Mouse (Mus musculus) stomach, embryonic 14.5 days (tissue): Measurements from ENCODE around the gene Ilvbl. TPM values are rescaled to one million over a fixed set of nuclear protein-coding genes. Genes with fewer than 3 reads are reported as not detected.
"Not testable (repeated sequence)": the region's sequence is repeated elsewhere in the genome, so short reads cannot be mapped to it uniquely, and the experiment has no call there.

Experiments
- ATAC-seq: fragments of 200-750 bp; cut with Nextera tagmentation; 2 replicates; pipeline ENCODE4 v1.8.0; 2017; ENCODE audit warnings: low read depth, moderate TSS enrichment; ENCODE audit not compliant: insufficient number of reproducible peaks, insufficient read depth, low FRiP score
- H3K27ac ChIP-seq: fragments of 300-500 bp; sonication (generic); 2 replicates; pipeline ENCODE4 v1.5.1; 2014; ENCODE audit warnings: mild to moderate bottlenecking, low read length, moderate library complexity, mixed read lengths
- H3K27me3 ChIP-seq: fragments of 300-500 bp; sonication (generic); 2 replicates; pipeline ENCODE4 v1.6.1; 2014; ENCODE audit warnings: low read length, control low read depth, mixed read lengths; ENCODE audit not compliant: control insufficient read depth, insufficient read depth
- H3K36me3 ChIP-seq: fragments of 300-500 bp; sonication (generic); 2 replicates; pipeline ENCODE4 v1.6.1; 2014; ENCODE audit warnings: mild to moderate bottlenecking, control low read depth, low read length, moderate library complexity, mixed read lengths; ENCODE audit not compliant: control insufficient read depth, insufficient read depth
- H3K4me1 ChIP-seq: fragments of 300-500 bp; sonication (generic); 2 replicates; pipeline ENCODE4 v1.6.1; 2014; ENCODE audit warnings: low read length, control low read depth, mixed read lengths; ENCODE audit not compliant: control insufficient read depth, insufficient read depth
- H3K4me2 ChIP-seq: fragments of 300-500 bp; sonication (generic); replicated peaks from 2 replicates; pipeline ENCODE4 v1.6.1; 2014; ENCODE audit warnings: low read depth, low read length, control low read depth
- H3K4me3 ChIP-seq: fragments of 300-500 bp; sonication (generic); 2 replicates; pipeline ENCODE4 v1.5.1; 2014; ENCODE audit warnings: low read depth, low read length, control low read depth
- H3K9ac ChIP-seq: fragments of 300-500 bp; sonication (generic); replicated peaks from 2 replicates; pipeline ENCODE4 v1.6.1; 2014; ENCODE audit warnings: low read depth, mild to moderate bottlenecking, control low read depth, low read length, moderate library complexity, mixed read lengths
- H3K9me3 ChIP-seq: fragments of 300-500 bp; sonication (generic); 2 replicates; pipeline ENCODE4 v1.6.1; 2016; ENCODE audit warnings: low read depth, low read length, control low read depth; ENCODE audit not compliant: control insufficient read depth
- WGBS: fragments of 180-500 bp; shearing (Covaris S2); extraction: QIAGEN DNeasy Blood & Tissue Kit; methylation state at CpG from one replicate; pipeline ENCODE4 v1.1.7; 2014; 5-methylcytosine and 5-hydroxymethylcytosine counted together
- polyA plus RNA-seq: library from polyadenylated mRNA; unstranded; fragments of >200 nt; fragmentation: Nextera tagmentation; extraction: Ambion mirVana; gene quantifications from 2 replicates; pipeline ENCODE4 v1.2.1, GENCODE M21; 2014

Ilvbl gene
- polyA plus RNA-seq, 1 experiment from 2014 or later: 36.0 TPM

DNA sequence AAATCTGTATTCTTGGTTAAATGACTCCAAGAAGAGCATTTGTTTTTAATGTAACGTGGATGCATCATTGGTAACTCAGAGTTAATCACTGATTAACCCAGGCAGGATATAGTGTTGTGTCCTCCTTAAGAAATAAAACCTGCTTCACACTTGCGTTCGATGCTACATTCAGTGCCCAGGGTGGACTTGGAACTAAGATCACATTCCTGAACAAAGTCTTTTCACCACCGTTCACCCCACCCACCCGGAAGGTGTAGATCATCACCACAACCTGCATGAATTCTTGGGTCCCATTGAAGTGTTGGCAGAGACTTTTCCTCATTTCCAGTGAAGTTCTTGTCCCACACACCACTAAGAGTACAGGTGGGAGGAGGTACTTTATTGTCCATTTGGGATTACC lies 19.6 kb downstream of the Ilvbl start:
- Histone ChIP-seq H3K4me1 (peaks cover 3% of the 10 kb centered on the region; the same call in 1 of the 2 replicates), H3K27ac (no peak overlapping the region), H3K4me3 (no peak overlapping the region), H3K9ac (no peak overlapping the region), H3K9me3 (no peaks in the 10 kb centered on the region), H3K36me3 (peaks cover 12% of the 10 kb centered on the region), H3K4me2 (no peak overlapping the region), H3K27me3 (no peaks in the 10 kb centered on the region)
- no peak for ATAC-seq
- 92% methylated on average over 5 of the region's 5 CpGs for WGBS

DNA sequence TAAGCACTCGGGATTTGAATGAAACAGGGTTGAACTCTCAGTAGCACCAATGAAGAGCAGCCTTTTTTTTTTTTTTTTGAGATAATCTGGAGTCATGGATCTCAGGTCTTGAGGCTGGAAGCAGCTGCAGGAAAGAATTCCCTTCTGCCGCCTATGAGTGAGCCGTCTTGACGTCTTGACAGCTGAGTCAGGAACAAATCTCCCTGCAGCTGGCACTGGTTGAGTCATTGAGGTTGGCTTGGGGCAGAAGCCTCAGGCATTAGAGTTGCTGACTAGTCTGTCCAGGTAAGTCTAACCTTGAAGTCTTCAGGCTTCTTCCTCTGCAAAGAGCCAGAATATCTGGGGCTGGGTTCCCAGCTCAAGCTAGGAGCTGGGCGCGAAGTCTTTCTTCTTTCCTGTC lies 20.0 kb downstream of the Ilvbl start:
- H3K4me1 ChIP-seq: peaks cover 3% of the 10 kb centered on the region; the same call in 1 of the 2 replicates
- no peaks in the 10 kb centered on the region for H3K27me3 ChIP-seq
- H3K9me3 ChIP-seq: no peaks in the 10 kb centered on the region
- no peak overlapping the region for H3K4me2 ChIP-seq
- no peak overlapping the region for H3K9ac ChIP-seq
- no peak overlapping the region for H3K27ac ChIP-seq
- 60% methylated on average over 6 of the region's 6 CpGs for WGBS
- peaks cover 8% of the 10 kb centered on the region for H3K36me3 ChIP-seq
- no peak for ATAC-seq
- no peak overlapping the region for H3K4me3 ChIP-seq

DNA sequence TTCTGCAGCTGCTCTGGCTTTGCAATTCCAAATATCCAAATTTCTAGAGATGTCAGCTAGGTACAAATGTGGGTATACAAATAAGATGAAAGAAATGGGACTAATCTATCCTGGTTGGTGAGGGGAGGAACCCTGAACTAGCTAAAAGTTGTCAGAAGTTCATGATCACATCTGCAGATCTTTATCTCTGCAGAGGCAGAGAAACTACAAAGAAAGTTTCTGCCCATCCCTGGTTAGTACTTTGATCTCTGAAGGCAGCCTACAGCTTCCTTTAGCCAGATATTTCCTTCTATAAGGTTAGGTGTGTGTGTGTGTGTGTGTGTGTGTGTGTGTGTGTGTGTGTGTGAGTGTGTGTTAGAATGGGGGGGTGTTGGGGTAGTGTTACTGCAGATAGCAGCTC lies 20.4 kb downstream of the Ilvbl start:
- Histone ChIP-seq H3K4me3 (no peak overlapping the region), H3K36me3 (peaks cover 4% of the 10 kb centered on the region; the same call in 1 of the 2 replicates), H3K9ac (no peak overlapping the region), H3K4me1 (peaks cover 3% of the 10 kb centered on the region; the same call in 1 of the 2 replicates), H3K27ac (no peak overlapping the region), H3K27me3 (no peaks in the 10 kb centered on the region), H3K4me2 (no peak overlapping the region), H3K9me3 (no peaks in the 10 kb centered on the region)
- ATAC-seq: no peak

DNA sequence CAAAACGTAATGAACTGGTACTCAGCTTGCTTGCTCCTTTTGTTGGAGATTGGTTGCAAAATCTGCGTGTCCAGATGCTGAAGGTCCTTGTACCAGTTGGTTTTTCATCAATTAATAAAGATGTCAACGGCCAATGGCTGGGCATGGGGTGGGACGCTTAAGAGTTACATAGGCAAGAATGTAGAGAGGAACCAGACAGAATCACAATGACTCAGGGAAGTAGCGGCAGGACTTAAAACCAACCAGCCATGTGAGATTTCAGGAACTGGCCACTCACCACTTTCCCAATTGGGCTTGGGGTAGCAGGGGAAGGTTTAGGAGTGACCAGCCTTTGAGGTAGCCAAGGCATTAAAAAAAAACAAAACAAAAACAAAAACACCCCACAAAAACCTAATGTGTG lies 25.7 kb downstream of the Ilvbl start:
- H3K4me3 ChIP-seq: no peak overlapping the region
- 87% methylated on average over 5 of the region's 5 CpGs for WGBS
- H3K9me3 ChIP-seq: no peaks in the 10 kb centered on the region
- no peak overlapping the region for H3K4me2 ChIP-seq
- H3K9ac ChIP-seq: no peak overlapping the region
- H3K27ac ChIP-seq: no peak overlapping the region
- no peaks in the 10 kb centered on the region for H3K27me3 ChIP-seq
- no peak for ATAC-seq
- no peaks in the 10 kb centered on the region for H3K4me1 ChIP-seq
- H3K36me3 ChIP-seq: no peaks in the 10 kb centered on the region

DNA sequence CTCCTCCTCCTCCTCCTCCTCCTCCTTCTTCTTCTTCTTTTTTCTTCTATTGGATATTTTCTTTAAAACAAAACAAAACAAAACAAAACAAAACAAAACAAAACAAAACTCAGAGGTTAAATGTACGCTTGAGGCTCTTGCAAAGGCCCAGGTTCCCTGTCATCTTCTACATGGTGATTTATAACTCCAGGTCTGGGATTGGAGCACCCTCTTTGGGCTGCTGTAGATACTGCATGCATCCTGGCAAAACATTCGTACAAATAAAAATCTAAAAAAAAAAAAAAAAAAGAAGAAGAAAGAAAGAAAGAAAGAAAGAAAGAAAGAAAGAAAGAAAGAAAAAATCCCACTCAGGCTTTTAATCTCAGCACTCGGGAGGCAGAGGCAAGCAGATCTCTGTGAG lies 30.9 kb downstream of the Ilvbl start:
- H3K27ac ChIP-seq: no peak overlapping the region
- WGBS: 48% methylated on average over 3 of the region's 3 CpGs

DNA sequence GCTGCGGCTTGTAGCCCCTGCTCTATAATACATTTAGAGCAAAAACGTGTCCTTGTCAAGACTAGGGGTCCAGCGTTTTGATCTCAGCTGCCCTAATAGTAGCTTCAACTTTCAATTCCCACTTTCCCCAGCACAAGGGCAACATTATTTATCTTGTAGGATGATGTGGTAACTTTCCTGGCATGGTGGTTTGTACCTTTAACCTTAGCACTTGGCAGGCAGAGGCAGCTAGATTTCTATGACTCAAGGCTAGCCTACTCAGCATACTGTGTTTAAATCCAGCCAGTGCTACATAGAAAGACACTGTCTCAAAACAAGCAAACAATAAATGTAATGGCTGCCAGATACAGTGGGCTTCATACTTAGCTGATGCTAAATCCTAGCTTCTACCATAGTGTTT lies 33.5 kb downstream of the Ilvbl start:
- Histone ChIP-seq H3K36me3 (no peaks in the 10 kb centered on the region), H3K27ac (no peak overlapping the region), H3K9ac (no peak overlapping the region), H3K27me3 (no peaks in the 10 kb centered on the region), H3K9me3 (no peaks in the 10 kb centered on the region), H3K4me1 (no peaks in the 10 kb centered on the region), H3K4me2 (no peak overlapping the region), H3K4me3 (no peak overlapping the region)
- no peak for ATAC-seq
- WGBS: 72% methylated on average over 3 of the region's 3 CpGs

More for the DNA sequence above, 30.9 kb downstream of the Ilvbl start:
- Histone ChIP-seq H3K27me3 (no peaks in the 10 kb centered on the region), H3K9me3 (no peaks in the 10 kb centered on the region), H3K9ac (no peak overlapping the region), H3K4me1 (no peaks in the 10 kb centered on the region), H3K4me2 (no peak overlapping the region), H3K36me3 (no peaks in the 10 kb centered on the region), H3K4me3 (no peak overlapping the region)
- ATAC-seq: no peak

DNA sequence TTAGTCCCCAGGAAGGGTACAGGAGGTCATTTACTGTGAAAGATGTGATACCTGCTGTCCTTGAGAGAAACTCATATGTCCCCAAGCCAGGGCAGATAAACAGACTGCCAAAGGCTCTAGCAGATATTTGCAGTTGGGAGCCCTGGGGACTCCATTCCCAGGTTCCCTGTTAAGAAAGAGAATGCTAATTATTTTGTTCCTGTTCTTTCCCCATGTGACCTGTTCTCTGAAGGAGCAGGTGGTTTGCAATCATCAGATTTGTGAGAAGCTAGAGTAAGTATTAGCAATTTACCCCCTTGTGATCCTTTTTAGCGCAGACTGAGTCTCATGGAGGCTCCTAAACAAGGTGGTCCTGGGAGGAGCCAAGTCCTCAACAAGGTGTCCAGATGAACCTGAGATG lies 43.8 kb downstream of the Ilvbl start, which contains the start of gene Olfr1357:
Gene Olfr1357 (minus strand): TSS at position 101 of the 400 bp plus-strand sequence.
- no peaks in the 10 kb centered on the region for H3K27me3 ChIP-seq
- H3K36me3 ChIP-seq: no peaks in the 10 kb centered on the region
- H3K27ac ChIP-seq: no peak within 1 kb of the TSS
- 91% methylated on average over 1 of the region's 1 CpGs for whole genome bisulfite sequencing
- H3K4me1 ChIP-seq: no peaks in the 10 kb centered on the region
- ATAC-seq: no peak
- no peak within 1 kb of the TSS for H3K4me3 ChIP-seq
- no peak within 1 kb of the TSS for H3K9ac ChIP-seq
- no peak within 1 kb of the TSS for H3K4me2 ChIP-seq
- no peaks in the 10 kb centered on the region for H3K9me3 ChIP-seq

DNA sequence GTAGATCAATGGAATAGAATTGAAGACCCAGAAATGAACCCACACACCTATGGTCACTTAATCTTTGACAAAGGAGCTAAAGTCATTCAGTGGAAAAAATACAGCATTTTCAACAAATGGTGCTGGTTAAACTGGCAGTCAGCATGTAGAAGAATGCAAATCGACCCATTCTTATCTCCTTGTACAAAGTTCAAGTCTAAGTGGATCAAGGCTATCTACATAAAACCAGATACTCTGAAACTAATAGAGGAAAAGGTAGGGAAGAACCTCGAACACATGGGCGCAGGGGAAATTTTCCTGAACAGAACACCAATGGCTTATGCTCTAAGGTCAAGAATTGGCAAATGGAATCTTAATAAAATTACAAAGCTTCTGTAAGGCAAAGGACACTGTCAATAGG lies 49.0 kb downstream of the Ilvbl start:
- ATAC-seq, H3K27me3 ChIP-seq, H3K36me3 ChIP-seq, H3K9ac ChIP-seq, H3K9me3 ChIP-seq, H3K4me2 ChIP-seq, H3K4me1 ChIP-seq, H3K4me3 ChIP-seq, H3K27ac ChIP-seq: not testable (repeated sequence)
- WGBS: 74% methylated on average over 3 of the region's 3 CpGs

DNA sequence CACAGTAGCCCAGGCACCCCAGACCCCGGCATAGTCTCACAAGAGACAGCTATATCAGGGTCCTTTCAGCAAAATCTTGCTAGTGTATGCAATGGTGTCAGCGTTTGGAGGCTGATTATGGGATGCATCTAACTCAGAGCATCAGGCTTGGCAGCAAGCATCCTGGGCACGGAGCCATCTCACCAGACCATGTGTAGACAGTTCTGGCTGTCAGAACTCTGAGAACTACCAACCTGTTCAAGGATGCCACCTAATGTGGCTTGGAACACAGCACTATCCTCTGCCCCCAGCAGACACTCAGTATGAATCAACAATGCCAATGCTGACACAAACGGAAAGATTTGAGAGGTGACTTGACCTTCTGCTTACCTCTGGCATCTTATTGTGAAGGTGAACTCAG lies 56.0 kb downstream of the Ilvbl start:
- Histone ChIP-seq H3K27ac (no peak overlapping the region), H3K36me3 (no peaks in the 10 kb centered on the region), H3K4me1 (no peaks in the 10 kb centered on the region), H3K9ac (no peak overlapping the region), H3K4me2 (no peak overlapping the region), H3K9me3 (no peaks in the 10 kb centered on the region), H3K4me3 (no peak overlapping the region), H3K27me3 (no peaks in the 10 kb centered on the region)
- 73% methylated on average over 4 of the region's 4 CpGs for WGBS
- no peak for ATAC-seq
